Mouse (Mus musculus) cortical plate, adult 2 months (tissue): ENCODE data around the gene Gm21708. TPM values are rescaled to one million over a fixed set of nuclear protein-coding genes. Genes with fewer than 3 reads are reported as not detected.
"Not testable (repeated sequence)": the region's sequence is repeated elsewhere in the genome, so short reads cannot be mapped to it uniquely, and the experiment has no call there.

Source experiments
- H3K27ac ChIP-seq: fragments of 200-500 bp; 2 replicates; pipeline ENCODE4 v1.5.1; 2012; ENCODE audit warnings: low read length, control low read depth, inconsistent platforms; ENCODE audit not compliant: insufficient read depth
- H3K4me1 ChIP-seq: fragments of 200-500 bp; 2 replicates; pipeline ENCODE4 v1.6.1; 2011; ENCODE audit warnings: low read length; ENCODE audit not compliant: control insufficient read depth, insufficient read depth
- H3K4me3 ChIP-seq: fragments of 200-500 bp; 2 replicates; pipeline ENCODE4 v1.5.1; 2011; ENCODE audit warnings: mild to moderate bottlenecking, low read length, control low read depth; ENCODE audit not compliant: insufficient read depth
- polyA plus RNA-seq: library from polyadenylated mRNA; depleted of rRNA; stranded (reverse); fragments of >200 nt; gene quantifications from 2 replicates; pipeline ENCODE4 v1.2.3, GENCODE M21; 2012; rRNA removed

Gene Gm21708
- not detected in 2 replicates for polyA plus RNA-seq

GRCm38 (mm10) chrY:3410067-3410466 lies at the start of gene Gm21708, which contains the start of gene Gm21704:
Gene Gm21708, minus strand, starts transcription at chrY:3410167.
Gene Gm21704, minus strand, starts transcription at chrY:3410167.
- H3K4me1 ChIP-seq, H3K4me3 ChIP-seq, H3K27ac ChIP-seq: not testable (repeated sequence)

Other genes starting within 250 kb of the Gm21708 start
- gene Gm21677, start 103.7 kb downstream of the Gm21708 start, polyA plus RNA-seq, result not detected in 2 replicates
- gene Gm21693, start 64.8 kb downstream of the Gm21708 start, polyA plus RNA-seq, result not detected in 2 replicates
- gene Gm21704, start within 50 bp of the Gm21708 start, polyA plus RNA-seq, result not detected in 2 replicates